Mouse (Mus musculus): ENCODE measurements around the gene Kcnv2.
A peak's percentile ranks its signal among the peaks of the same experiment; 100 is the strongest.

The Kcnv2 gene

GRCm38 (mm10) chr19:27322281-27322680, at the start of gene Kcnv2:
Kcnv2 (plus strand) TSS chr19:27322588.
- DNase-seq (ENCODE audit: low spot score in 2 of 2) = no peak

GRCm38 (mm10) chr19:27273385-27273784, 49.0 kb upstream of the Kcnv2 start:
- peak in 1 of 2 experiments; percentile 15 for DNase-seq (ENCODE audit: low spot score in 2 of 2)

GRCm38 (mm10) chr19:27274382-27274781, 48.0 kb upstream of the Kcnv2 start:
- no peak for DNase-seq (ENCODE audit: low spot score in 2 of 2)

- DNase-seq (ENCODE audit: low spot score in 2 of 2) = no peak
These were observed 43.2 kb upstream of the Kcnv2 start for GRCm38 (mm10) chr19:27279174-27279573.

- no peak for DNase-seq (ENCODE audit: low spot score in 2 of 2)
These were observed 12.3 kb upstream of the Kcnv2 start for GRCm38 (mm10) chr19:27310039-27310438.

- DNase-seq (ENCODE audit: low spot score in 2 of 2) = no peak
These were observed 11.1 kb upstream of the Kcnv2 start for GRCm38 (mm10) chr19:27311311-27311710.

- no peak for DNase-seq (ENCODE audit: low spot score in 2 of 2)
These were observed 9.9 kb upstream of the Kcnv2 start for GRCm38 (mm10) chr19:27312266-27313079.

- no peak for DNase-seq (ENCODE audit: low spot score in 2 of 2)
These were observed 9.3 kb upstream of the Kcnv2 start for GRCm38 (mm10) chr19:27313080-27313413.

GRCm38 (mm10) chr19:27316313-27317258, 5.8 kb upstream of the Kcnv2 start:
- DNase-seq (ENCODE audit: low spot score in 2 of 2) = no peak

- peak; percentile 15 to 17 for DNase-seq (ENCODE audit: low spot score in 2 of 2)
These were observed 5.1 kb upstream of the Kcnv2 start for GRCm38 (mm10) chr19:27317337-27317736.

- DNase-seq (ENCODE audit: low spot score in 2 of 2) = no peak
These were observed 681 bp downstream of the Kcnv2 start for GRCm38 (mm10) chr19:27322911-27323627.

GRCm38 (mm10) chr19:27325558-27325957, 3.2 kb downstream of the Kcnv2 start:
- DNase-seq (ENCODE audit: low spot score in 2 of 2) = no peak

GRCm38 (mm10) chr19:27327569-27327968, 5.2 kb downstream of the Kcnv2 start:
- DNase-seq (ENCODE audit: low spot score in 2 of 2) = no peak

GRCm38 (mm10) chr19:27328166-27328565, 5.8 kb downstream of the Kcnv2 start:
- DNase-seq (ENCODE audit: low spot score in 2 of 2) = no peak

GRCm38 (mm10) chr19:27328644-27329043, 6.3 kb downstream of the Kcnv2 start:
- DNase-seq (ENCODE audit: low spot score in 2 of 2) = no peak

GRCm38 (mm10) chr19:27332207-27332794, 9.9 kb downstream of the Kcnv2 start:
- no peak for DNase-seq (ENCODE audit: low spot score in 2 of 2)

GRCm38 (mm10) chr19:27336126-27336917, 13.9 kb downstream of the Kcnv2 start:
- DNase-seq (ENCODE audit: low spot score in 2 of 2) = no peak

GRCm38 (mm10) chr19:27346501-27346900, 24.1 kb downstream of the Kcnv2 start:
- DNase-seq (ENCODE audit: low spot score in 2 of 2) = no peak

- peak; percentile 58 to 61 for DNase-seq (ENCODE audit: low spot score in 2 of 2)
These were observed 29.3 kb downstream of the Kcnv2 start for GRCm38 (mm10) chr19:27351700-27352099.

GRCm38 (mm10) chr19:27360381-27360780, 38.0 kb downstream of the Kcnv2 start:
- no peak for DNase-seq (ENCODE audit: low spot score in 2 of 2)

- DNase-seq (ENCODE audit: low spot score in 2 of 2) = no peak
These were observed 41.5 kb downstream of the Kcnv2 start for GRCm38 (mm10) chr19:27363891-27364290.

All from right cerebral cortex, adult 2 months (tissue).